Mouse (Mus musculus) lung, embryonic 14.5 days (tissue): ENCODE results near the gene Hrg. TPM values are rescaled to one million over a fixed set of nuclear protein-coding genes. Genes with fewer than 3 reads are reported as not detected.

Experiments
- ATAC-seq: fragments of 200-750 bp; cut with Nextera tagmentation; 2 replicates; pipeline ENCODE4 v1.8.0; 2017; ENCODE audit warnings: mild to moderate bottlenecking, moderate TSS enrichment, moderate library complexity; ENCODE audit not compliant: insufficient read depth
- DNase-seq: peaks from one replicate; pipeline ENCODE4 v3.0.0-alpha.2; 2015
- H3K27ac ChIP-seq: fragments of 300-500 bp; sonication (generic); 2 replicates; pipeline ENCODE4 v1.5.1; 2014; ENCODE audit warnings: low read depth, mild to moderate bottlenecking, moderate library complexity
- H3K27me3 ChIP-seq: fragments of 300-500 bp; sonication (generic); 2 replicates; pipeline ENCODE4 v1.6.1; 2014; ENCODE audit warnings: low read length, control low read depth; ENCODE audit not compliant: insufficient read depth
- H3K36me3 ChIP-seq: fragments of 300-500 bp; sonication (generic); 2 replicates; pipeline ENCODE4 v1.6.1; 2014; ENCODE audit warnings: control low read depth; ENCODE audit not compliant: insufficient read depth
- H3K4me1 ChIP-seq: fragments of 300-500 bp; sonication (generic); 2 replicates; pipeline ENCODE4 v1.6.1; 2014; ENCODE audit warnings: antibody characterized with exemption, control low read depth; ENCODE audit not compliant: insufficient read depth
- H3K4me2 ChIP-seq: fragments of 300-500 bp; sonication (generic); 2 replicates; pipeline ENCODE4 v1.6.1; 2014; ENCODE audit warnings: mild to moderate bottlenecking
- H3K4me3 ChIP-seq: fragments of 300-500 bp; sonication (generic); 2 replicates; pipeline ENCODE4 v1.5.1; 2014; ENCODE audit warnings: low read depth, low read length
- H3K9ac ChIP-seq: fragments of 300-500 bp; sonication (generic); 2 replicates; pipeline ENCODE4 v1.6.1; 2014
- H3K9me3 ChIP-seq: fragments of 300-500 bp; sonication (generic); 2 replicates; pipeline ENCODE4 v1.6.1; 2016; ENCODE audit warnings: low read depth, low read length, control low read depth
- CTCF ChIP-seq: IDR thresholded peaks from 2 replicates; pipeline ENCODE4 v1.5.1; 2016; ENCODE audit warnings: antibody characterized with exemption, low read depth
- WGBS: fragments of 180-500 bp; shearing (Covaris S2); extraction: QIAGEN DNeasy Blood & Tissue Kit; methylation state at CpG from one replicate; pipeline ENCODE4 v1.1.7; 2014; 5-methylcytosine and 5-hydroxymethylcytosine counted together
- polyA plus RNA-seq: library from polyadenylated mRNA; unstranded; fragments of >200 nt; fragmentation: Nextera tagmentation; extraction: Ambion mirVana; gene quantifications from 2 replicates; pipeline ENCODE4 v1.2.1, GENCODE M21; 2014

Hrg gene
- not detected in 2 replicates for polyA plus RNA-seq

GRCm38 (mm10) chr16:22950840-22951395, at the start of gene Hrg:
Gene Hrg, plus strand, starts transcription at chr16:22951072.
- 87% methylated on average over 6 of the region's 6 CpGs for WGBS
- Histone ChIP-seq H3K9ac (no peak within 1 kb of the TSS), H3K4me2 (no peak within 1 kb of the TSS), H3K4me1 (no peaks in the 10 kb centered on the region), H3K27ac (no peak within 1 kb of the TSS), H3K36me3 (no peaks in the 10 kb centered on the region), H3K9me3 (no peaks in the 10 kb centered on the region), H3K4me3 (no peak within 1 kb of the TSS), H3K27me3 (no peaks in the 10 kb centered on the region)
- DNase-seq (no peak), ATAC-seq (no peak)
- no peak for TF ChIP-seq CTCF

- WGBS: 49% methylated on average over 3 of the region's 3 CpGs
These were observed 49.5 kb upstream of the Hrg start for GRCm38 (mm10) chr16:22901326-22901725.

GRCm38 (mm10) chr16:22909290-22909689, 41.6 kb upstream of the Hrg start:
- ATAC-seq (no peak), DNase-seq (no peak)
- 87% methylated on average over 6 of the region's 6 CpGs for WGBS
- H3K27ac ChIP-seq: no peak overlapping the region
- H3K4me2 ChIP-seq: no peak overlapping the region
- TF ChIP-seq CTCF: no peak
- H3K4me1 ChIP-seq: no peaks in the 10 kb centered on the region
- no peak overlapping the region for H3K4me3 ChIP-seq
- no peak overlapping the region for H3K9ac ChIP-seq
- no peaks in the 10 kb centered on the region for H3K9me3 ChIP-seq
- H3K27me3 ChIP-seq: no peaks in the 10 kb centered on the region
- H3K36me3 ChIP-seq: no peaks in the 10 kb centered on the region

More at GRCm38 (mm10) chr16:22901326-22901725, 49.5 kb upstream of the Hrg start:
- H3K9ac ChIP-seq: no peak overlapping the region
- H3K9me3 ChIP-seq: no peaks in the 10 kb centered on the region
- no peaks in the 10 kb centered on the region for H3K36me3 ChIP-seq
- no peak overlapping the region for H3K27ac ChIP-seq
- no peak for TF ChIP-seq CTCF
- no peak overlapping the region for H3K4me2 ChIP-seq
- no peaks in the 10 kb centered on the region for H3K4me1 ChIP-seq
- ATAC-seq (no peak), DNase-seq (no peak)
- no peaks in the 10 kb centered on the region for H3K27me3 ChIP-seq
- H3K4me3 ChIP-seq: no peak overlapping the region

- WGBS: 83% methylated on average over 3 of the region's 3 CpGs
- H3K9me3 ChIP-seq: no peaks in the 10 kb centered on the region
- H3K27me3 ChIP-seq: no peaks in the 10 kb centered on the region
- DNase-seq: no peak
- no peaks in the 10 kb centered on the region for H3K36me3 ChIP-seq
- H3K9ac ChIP-seq: no peak overlapping the region
- H3K4me1 ChIP-seq: no peaks in the 10 kb centered on the region
- H3K27ac ChIP-seq: no peak overlapping the region
- no peak for TF ChIP-seq CTCF
- no peak for ATAC-seq
- H3K4me3 ChIP-seq: no peak overlapping the region
- H3K4me2 ChIP-seq: no peak overlapping the region
These were observed 38.9 kb upstream of the Hrg start for GRCm38 (mm10) chr16:22911986-22912385.

- DNase-seq: no peak
- WGBS: 71% methylated on average over 6 of the region's 6 CpGs
These were observed 38.0 kb upstream of the Hrg start for GRCm38 (mm10) chr16:22912886-22913285.

GRCm38 (mm10) chr16:22914276-22914675, 36.6 kb upstream of the Hrg start:
- Histone ChIP-seq H3K9ac (no peak overlapping the region), H3K9me3 (no peaks in the 10 kb centered on the region), H3K4me2 (no peak overlapping the region), H3K27me3 (no peaks in the 10 kb centered on the region), H3K4me3 (no peak overlapping the region), H3K4me1 (no peaks in the 10 kb centered on the region), H3K36me3 (no peaks in the 10 kb centered on the region), H3K27ac (no peak overlapping the region)
- no peak for TF ChIP-seq CTCF
- ATAC-seq (no peak), DNase-seq (no peak)

More at GRCm38 (mm10) chr16:22912886-22913285, 38.0 kb upstream of the Hrg start:
- Histone ChIP-seq H3K9me3 (no peaks in the 10 kb centered on the region), H3K4me3 (no peak overlapping the region), H3K4me2 (no peak overlapping the region), H3K27ac (no peak overlapping the region), H3K36me3 (no peaks in the 10 kb centered on the region), H3K4me1 (no peaks in the 10 kb centered on the region), H3K9ac (no peak overlapping the region), H3K27me3 (no peaks in the 10 kb centered on the region)
- no peak for ATAC-seq
- TF ChIP-seq CTCF: no peak

- no peak for TF ChIP-seq CTCF
- Histone ChIP-seq H3K27ac (no peak within 1 kb of the TSS), H3K9ac (no peak within 1 kb of the TSS), H3K4me1 (no peaks in the 10 kb centered on the region), H3K9me3 (no peaks in the 10 kb centered on the region), H3K27me3 (no peaks in the 10 kb centered on the region), H3K36me3 (no peaks in the 10 kb centered on the region), H3K4me2 (no peak within 1 kb of the TSS), H3K4me3 (no peak within 1 kb of the TSS)
- 86% methylated on average over 5 of the region's 5 CpGs for WGBS
- no peak for ATAC-seq
- no peak for DNase-seq
These were observed 32.8 kb upstream of the Hrg start, which contains the start of gene Fetub for GRCm38 (mm10) chr16:22918034-22918433. Gene Fetub, plus strand, starts transcription at chr16:22918334.
